Mouse (Mus musculus) neutrophil, adult 59 days (primary cell): ENCODE results near the gene Olfr1087. TPM values are rescaled to one million over a fixed set of nuclear protein-coding genes. Genes with fewer than 3 reads are reported as not detected.

Experiments used
- total RNA-seq, 2 experiments: library from RNA; stranded (reverse); gene quantifications; 1 replicate in 1 of 2; 2 replicates in 1 of 2; pipeline ENCODE4 v1.2.4; 2023

Olfr1087 gene
- total RNA-seq = not detected

DNA sequence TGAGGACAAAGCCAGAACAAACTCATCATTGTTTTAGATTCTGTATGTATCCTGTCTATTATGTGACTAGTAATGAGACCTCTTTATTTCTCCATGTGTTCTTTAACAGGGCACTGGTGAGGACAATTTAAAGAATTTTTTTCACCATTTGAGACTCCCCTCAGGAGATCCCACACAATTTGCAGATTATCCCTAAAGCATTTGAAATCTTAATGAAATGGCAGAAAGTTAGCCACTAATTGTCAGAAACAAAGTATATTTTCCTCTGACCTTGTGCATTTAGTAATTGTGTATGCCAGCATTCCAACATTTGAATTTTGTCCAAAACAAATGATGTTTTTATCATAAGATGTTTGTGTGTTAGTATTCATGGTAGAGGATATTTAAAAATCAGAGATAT lies at the start of gene Olfr1087:
Olfr1087 (minus strand) TSS at position 101 of the 400 bp plus-strand sequence.

DNA sequence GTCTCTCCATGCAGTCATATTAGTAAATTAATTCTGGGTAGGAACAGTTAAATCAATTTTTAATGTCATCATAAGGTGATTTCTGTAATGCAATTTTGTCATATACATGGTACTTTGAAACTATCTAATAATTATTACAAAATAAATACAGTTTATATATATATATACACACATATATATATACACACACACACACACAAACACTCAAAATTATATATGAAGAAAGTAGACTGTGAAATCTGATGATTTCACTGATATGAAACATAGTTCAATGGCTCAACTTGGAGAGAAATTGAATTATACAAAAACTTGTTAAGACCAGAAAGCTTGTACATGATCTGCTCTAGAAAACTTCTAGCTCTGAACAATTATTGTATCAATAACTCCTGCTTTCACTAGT lies 35.4 kb upstream of the Olfr1087 start, which contains the start of gene Olfr1089:
Olfr1089 (minus strand) TSS at position 101 of the 400 bp plus-strand sequence.

DNA sequence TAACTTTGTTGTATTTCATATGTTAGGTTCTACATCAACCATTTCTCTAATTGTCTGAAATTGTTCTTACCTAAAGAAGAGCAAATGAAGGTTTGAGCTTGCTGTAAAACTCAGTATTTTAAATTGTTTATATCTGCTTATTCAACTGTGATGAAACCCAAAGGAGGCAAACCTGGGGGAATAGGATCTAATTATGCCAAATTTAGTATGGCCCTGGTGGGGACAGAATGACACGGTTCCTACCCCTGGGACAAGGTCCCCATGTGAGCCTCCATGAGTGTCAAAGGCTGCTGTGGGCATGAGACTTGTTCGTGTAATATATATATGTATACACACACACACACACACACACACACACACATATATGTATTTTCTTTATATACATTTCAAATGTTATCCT lies 18.2 kb downstream of the Olfr1087 start, which contains the start of gene Olfr1086:
Olfr1086 (minus strand) TSS at position 101 of the 400 bp plus-strand sequence.

DNA sequence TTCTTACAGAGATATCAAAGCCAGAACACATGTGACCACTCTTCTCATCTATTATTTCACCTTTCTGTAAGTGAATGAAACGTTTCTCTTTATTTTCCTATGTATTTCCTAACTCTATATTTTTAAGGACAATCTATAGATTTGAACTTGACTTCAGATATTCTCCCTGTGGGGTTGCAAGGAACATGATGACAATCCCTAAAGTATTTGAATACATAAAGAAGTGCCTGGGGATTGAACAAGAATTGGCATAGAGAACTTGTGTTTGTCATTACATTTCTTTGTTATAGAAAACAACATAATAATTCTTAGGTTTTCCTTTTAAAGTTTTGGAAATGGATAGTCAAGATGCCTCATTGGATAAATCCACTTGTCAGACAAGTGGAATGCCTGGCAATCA lies 36.3 kb downstream of the Olfr1087 start, which contains the start of gene Olfr1085:
Olfr1085 (minus strand) TSS at position 101 of the 400 bp plus-strand sequence.

DNA sequence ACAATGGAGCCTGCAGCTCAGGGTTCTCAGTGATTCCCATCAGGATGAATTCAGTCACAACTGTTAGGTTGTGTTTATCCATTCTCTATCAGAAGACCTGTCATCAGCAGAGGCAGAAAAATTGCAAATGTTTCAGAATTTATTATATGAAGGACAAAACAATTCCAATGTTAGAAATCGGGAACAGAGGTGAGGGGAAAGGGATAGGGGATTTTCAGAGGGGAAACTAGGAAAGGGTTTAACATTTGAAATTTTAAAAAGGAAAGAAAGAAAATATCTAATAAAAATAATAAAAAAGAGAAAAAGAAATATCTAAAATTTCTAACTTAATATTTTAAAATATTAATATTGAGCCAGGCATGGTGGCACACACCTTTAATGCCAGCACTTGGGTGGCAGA lies 58.6 kb downstream of the Olfr1087 start, which contains the start of gene Olfr1084:
Olfr1084 (minus strand) TSS at position 101 of the 400 bp plus-strand sequence.

Other genes with a start within 250 kb of the Olfr1087 start
- not detected for gene Olfr1065, start 247.8 kb downstream of the Olfr1087 start, total RNA-seq
- gene Olfr1066, start 242.1 kb downstream of the Olfr1087 start, total RNA-seq = not detected
- not detected for gene Olfr228, start 211.0 kb downstream of the Olfr1087 start, total RNA-seq
- not detected for gene Olfr1076, start 189.9 kb downstream of the Olfr1087 start, total RNA-seq
- gene Olfr1079, start 155.9 kb downstream of the Olfr1087 start, total RNA-seq = not detected
- gene Olfr1080, start 140.2 kb downstream of the Olfr1087 start, total RNA-seq = not detected
- not detected for gene Olfr1082, start 99.4 kb downstream of the Olfr1087 start, total RNA-seq
- not detected for gene Olfr1084, start 58.7 kb downstream of the Olfr1087 start, total RNA-seq
- gene Olfr1085, start 36.4 kb downstream of the Olfr1087 start, total RNA-seq = not detected
- gene Olfr1086, start 18.3 kb downstream of the Olfr1087 start, total RNA-seq = not detected
- gene Olfr1089, start 35.3 kb upstream of the Olfr1087 start, total RNA-seq = not detected
- gene Olfr1090, start 60.6 kb upstream of the Olfr1087 start, total RNA-seq = not detected
- not detected for gene Olfr1093, start 84.1 kb upstream of the Olfr1087 start, total RNA-seq
- gene Olfr141, start 111.6 kb upstream of the Olfr1087 start, total RNA-seq = not detected
- not detected for gene Olfr1094, start 126.3 kb upstream of the Olfr1087 start, total RNA-seq
- gene Olfr1095, start 153.3 kb upstream of the Olfr1087 start, total RNA-seq = not detected
- gene Gm13723, start 176.4 kb upstream of the Olfr1087 start, total RNA-seq = not detected
- gene Olfr1097, start 193.8 kb upstream of the Olfr1087 start, total RNA-seq = not detected
- not detected for gene Olfr1098, start 226.2 kb upstream of the Olfr1087 start, total RNA-seq